Mouse (Mus musculus): ENCODE results near the gene Evi2a. TPM values are rescaled to one million over a fixed set of nuclear protein-coding genes. Genes with fewer than 3 reads are reported as not detected.

Evi2a gene
- polyA plus RNA-seq, 1 experiment from 2014 or later = 4.3 TPM

- Histone ChIP-seq H3K4me3 (no peak overlapping the region), H3K9ac (no peak overlapping the region), H3K27me3 (replicated peaks) (no peaks in the 10 kb centered on the region), H3K36me3 (peaks cover 28% of the 10 kb centered on the region), H3K4me2 (replicated peaks) (no peak overlapping the region), H3K27ac (no peak overlapping the region), H3K4me1 (no peaks in the 10 kb centered on the region), H3K9me3 (no peaks in the 10 kb centered on the region)
- ATAC-seq (ENCODE audit: low FRiP score, low read depth) = no peak
- 83% methylated on average over 7 of the region's 7 CpGs for WGBS
These were observed 46.4 kb downstream of the Evi2a start for GRCm38 (mm10) chr11:79483876-79484528.

- H3K9ac ChIP-seq = no peak overlapping the region
- H3K27me3 ChIP-seq (replicated peaks) = no peaks in the 10 kb centered on the region
- peaks cover 28% of the 10 kb centered on the region for H3K36me3 ChIP-seq
- H3K4me1 ChIP-seq = no peaks in the 10 kb centered on the region
- H3K9me3 ChIP-seq = no peaks in the 10 kb centered on the region
- ATAC-seq (ENCODE audit: low FRiP score, low read depth) = no peak
- no peak overlapping the region for H3K27ac ChIP-seq
- H3K4me3 ChIP-seq = no peak overlapping the region
- WGBS = 90% methylated on average over 6 of the region's 6 CpGs
- no peak overlapping the region for H3K4me2 ChIP-seq (replicated peaks)
These were observed 47.0 kb downstream of the Evi2a start for GRCm38 (mm10) chr11:79483392-79483791.

Other genes with a start within 250 kb of the Evi2a start
- 0.38 TPM in 1 of 2 replicates, not detected in the other for gene Gm9964, start 233.7 kb downstream of the Evi2a start, polyA plus RNA-seq (2016; fragmentation: Nextera tagmentation; extraction: Ambion mirVana)
- gene Nf1, start 190.9 kb downstream of the Evi2a start, polyA plus RNA-seq (2016; fragmentation: Nextera tagmentation; extraction: Ambion mirVana) = 8.2 and 9.0 TPM in 2 replicates
- gene Omg, start 26.5 kb downstream of the Evi2a start, polyA plus RNA-seq (2016; fragmentation: Nextera tagmentation; extraction: Ambion mirVana) = 0.61 and 0.72 TPM in 2 replicates
- 0.37 TPM in 1 of 2 replicates, not detected in the other for gene Evi2b, start 6.8 kb downstream of the Evi2a start, polyA plus RNA-seq (2016; fragmentation: Nextera tagmentation; extraction: Ambion mirVana)
- gene Evi2, start within 50 bp of the Evi2a start, polyA plus RNA-seq (2016; fragmentation: Nextera tagmentation; extraction: Ambion mirVana) = 0.74 and 1.3 TPM in 2 replicates
- 22.8 and 22.9 TPM in 2 replicates for gene Rab11fip4, start 60.6 kb upstream of the Evi2a start, polyA plus RNA-seq (2016; fragmentation: Nextera tagmentation; extraction: Ambion mirVana)